Mouse (Mus musculus) common myeloid progenitor, adult 5-6 weeks (primary cell): ENCODE measurements around the gene Tox4. TPM values are rescaled to one million over a fixed set of nuclear protein-coding genes. Genes with fewer than 3 reads are reported as not detected.
A peak's percentile ranks its signal among the peaks of the same experiment; 100 is the strongest.
"Not testable (repeated sequence)": the region's sequence is repeated elsewhere in the genome, so short reads cannot be mapped to it uniquely, and the experiment has no call there.

Experiments
- ATAC-seq: replicated peaks from 2 replicates; pipeline ENCODE4 v1.8.0; 2016; ENCODE audit warnings: low read depth, mild to moderate bottlenecking, moderate TSS enrichment, inconsistent platforms; ENCODE audit not compliant: poor library complexity, severe bottlenecking
- total RNA-seq: library from RNA; stranded (forward); fragments of 200-1000, 187-1606 nt; gene quantifications from 2 replicates; pipeline ENCODE4 v1.2.3, GENCODE M21; 2017

The Tox4 gene
- total RNA-seq = 42.2 and 42.7 TPM in 2 replicates

DNA sequence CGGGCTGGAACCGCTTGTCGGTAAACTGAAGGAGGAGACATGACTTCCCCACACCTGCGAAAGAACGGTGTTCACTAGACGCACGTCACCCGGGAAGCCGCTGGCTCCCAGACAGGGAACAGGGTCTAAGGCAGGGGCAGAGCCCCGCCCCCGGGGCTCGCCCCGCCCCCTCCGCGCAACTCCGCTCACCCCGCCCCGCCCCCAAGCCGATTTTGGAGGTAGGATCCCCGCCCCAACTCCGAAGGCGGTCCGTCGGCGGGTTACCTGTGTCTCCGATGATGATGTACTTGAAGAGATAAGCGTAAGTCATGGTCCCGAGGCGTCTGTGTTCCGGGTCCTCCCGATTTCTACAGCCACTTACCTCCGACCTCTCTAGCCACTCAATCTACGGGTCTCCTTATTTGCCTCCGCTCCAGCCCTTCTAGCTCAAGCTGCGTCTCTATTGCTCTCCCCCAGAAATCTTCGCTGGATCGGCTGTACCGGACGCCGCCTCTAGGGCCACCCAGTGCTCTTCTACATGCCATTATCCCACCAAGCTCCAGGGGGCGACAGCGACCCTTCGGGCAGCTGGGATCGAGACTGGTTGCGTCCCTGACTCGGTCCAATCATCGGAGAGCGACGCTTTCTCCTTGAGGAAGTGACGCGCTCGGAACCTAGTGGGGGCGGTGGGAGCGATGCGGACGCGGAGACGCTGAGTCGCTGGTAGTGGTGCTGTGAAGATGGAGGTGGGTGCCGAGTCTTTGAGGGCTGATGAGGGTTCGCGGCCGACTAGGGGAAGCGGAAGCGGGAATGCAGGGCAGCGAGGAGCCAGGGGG, at the start of gene Tox4, which contains the start of gene Rab2b:
Gene Tox4, plus strand, starts transcription at position 215 of the 815 bp plus-strand sequence.
Gene Rab2b, minus strand, starts transcription at position 614 of the 815 bp plus-strand sequence.
- peak; percentile 97 for ATAC-seq

DNA sequence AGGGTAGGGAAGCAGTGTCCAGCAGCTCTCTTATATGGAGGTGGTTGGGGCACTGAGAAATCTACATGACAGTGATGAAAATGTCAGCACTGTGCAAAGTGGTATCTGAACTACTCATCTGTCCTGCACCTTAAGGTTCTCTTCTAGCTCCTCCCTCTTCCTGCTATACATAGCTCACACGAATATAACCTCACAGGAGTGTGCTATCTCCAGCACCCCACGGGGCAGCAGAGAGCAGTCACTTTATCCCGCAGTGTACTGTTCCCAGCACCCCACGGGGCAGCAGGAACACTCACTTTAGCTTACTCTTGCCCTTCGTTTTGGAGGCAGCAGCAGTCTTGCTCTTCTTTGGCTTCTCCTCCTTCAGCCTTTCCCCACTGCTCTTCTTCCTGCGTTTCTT, 46.7 kb upstream of the Tox4 start:
- no peak for ATAC-seq

DNA sequence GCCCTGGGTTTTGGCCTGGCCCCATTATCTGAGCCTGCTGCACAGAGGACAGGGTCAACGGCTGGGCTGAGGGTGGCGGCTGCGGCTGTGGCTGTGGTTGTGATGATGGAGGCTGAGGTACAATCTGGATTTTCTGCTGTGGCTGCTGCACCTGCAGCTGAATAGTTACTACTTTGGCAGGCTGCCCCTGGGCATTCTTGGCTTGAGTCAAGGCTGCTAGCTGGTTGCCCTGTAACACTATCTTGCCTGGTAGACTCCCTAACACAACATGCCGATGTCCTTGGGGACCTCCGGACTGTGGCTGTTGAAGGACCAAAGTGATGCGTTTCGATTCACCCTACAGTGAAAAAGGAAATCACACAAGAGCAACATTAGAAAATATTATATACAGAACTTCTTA, 43.8 kb upstream of the Tox4 start:
- no peak for ATAC-seq

- ATAC-seq = no peak
Measured at GRCm38 (mm10) chr14:52236216-52236615, 42.7 kb upstream of the Tox4 start.

- peak; percentile 100 for ATAC-seq
Measured at GRCm38 (mm10) chr14:52244041-52244689, 34.8 kb upstream of the Tox4 start.

GRCm38 (mm10) chr14:52244690-52245042, 34.3 kb upstream of the Tox4 start:
- ATAC-seq = no peak; the same call in 1 of the 2 replicates

GRCm38 (mm10) chr14:52246129-52246528, 32.8 kb upstream of the Tox4 start:
- ATAC-seq = no peak

DNA sequence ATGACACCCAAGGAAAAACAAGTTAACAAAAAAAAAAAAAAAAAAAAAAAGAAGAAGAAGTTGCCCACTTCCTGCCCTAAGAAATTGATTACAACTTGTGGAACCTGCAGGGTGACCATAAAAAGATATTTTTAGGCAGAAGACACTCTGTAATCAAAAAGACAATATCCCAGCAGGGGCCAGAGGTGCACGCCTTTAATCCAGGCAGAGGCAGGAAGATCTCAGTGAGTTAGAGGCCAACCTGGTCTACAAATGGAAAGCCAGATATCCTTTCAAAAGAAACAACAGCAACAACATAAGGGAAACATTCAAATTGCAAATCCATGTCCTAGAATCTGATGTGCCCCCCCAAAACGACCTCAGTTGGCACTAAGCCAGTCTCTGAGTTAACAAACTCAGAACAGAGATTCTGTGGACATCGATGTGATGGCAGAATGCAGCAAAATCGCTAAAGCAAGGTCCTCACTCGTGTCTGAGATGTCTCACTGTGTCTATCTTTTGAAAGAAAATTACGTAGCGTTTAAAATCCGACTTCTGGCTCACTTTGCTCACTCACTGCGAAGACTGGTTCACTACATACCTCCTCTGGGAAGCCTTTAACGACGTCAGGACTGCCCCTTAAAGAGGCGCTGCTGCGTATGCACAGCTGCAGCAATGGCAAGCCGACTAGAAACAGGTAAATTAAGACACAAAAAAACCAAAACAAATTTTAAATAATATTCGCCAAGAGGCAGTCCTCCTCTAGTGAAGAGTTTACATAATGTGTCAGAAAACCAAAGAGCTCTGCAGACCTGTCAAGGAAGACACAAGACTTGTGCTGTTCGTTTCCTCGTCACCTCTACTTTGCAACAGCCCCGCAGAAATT, 22.4 kb upstream of the Tox4 start:
- ATAC-seq = no peak

- ATAC-seq = peak; percentile 99
Measured at GRCm38 (mm10) chr14:52257484-52258213, 21.3 kb upstream of the Tox4 start, which contains the start of gene Chd8. Gene Chd8, minus strand, starts transcription at chr14:52257780.

DNA sequence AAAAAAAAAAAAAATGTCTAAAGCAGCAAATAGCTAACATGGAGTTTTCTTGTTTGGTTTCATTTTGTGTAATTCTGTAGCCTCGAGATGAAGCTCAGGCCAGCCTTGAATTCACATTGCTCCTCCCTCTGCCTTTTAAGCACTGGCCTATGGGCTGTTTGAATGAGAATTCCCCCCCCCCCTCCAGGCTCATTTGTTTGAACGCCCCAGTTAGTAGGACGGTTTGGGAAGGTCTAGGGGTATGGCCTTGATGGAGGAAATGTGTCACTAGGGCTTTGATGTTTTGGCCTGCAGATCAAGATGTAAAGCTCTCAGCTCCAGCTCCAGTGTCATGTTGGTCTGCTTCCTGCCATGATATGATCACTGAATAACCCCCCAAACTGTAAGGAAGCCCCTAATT, 6.2 kb upstream of the Tox4 start:
- ATAC-seq = no peak

DNA sequence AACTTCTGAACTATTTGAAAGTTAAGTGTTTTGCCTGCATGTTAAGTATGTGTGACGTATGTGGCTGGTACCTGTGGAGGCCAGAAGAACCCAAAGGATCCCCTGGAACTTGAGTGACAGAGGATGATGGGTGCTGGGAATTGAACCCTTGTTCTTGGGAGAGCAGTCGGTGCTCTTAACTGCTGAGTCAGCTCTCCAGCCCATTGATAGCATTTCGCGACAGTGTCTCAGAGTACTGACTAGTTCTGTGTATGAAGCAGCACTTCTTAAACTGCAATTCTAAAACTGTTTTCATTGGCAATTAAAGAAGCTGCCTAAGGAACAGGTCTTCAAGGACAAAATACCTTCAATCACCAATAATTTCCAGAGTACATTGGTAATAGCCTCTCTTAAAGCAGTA, 1.7 kb upstream of the Tox4 start:
- ATAC-seq = no peak

- peak; percentile 6; the same call in 1 of the 2 replicates for ATAC-seq
Measured at GRCm38 (mm10) chr14:52279747-52280120, 788 bp downstream of the Tox4 start.

DNA sequence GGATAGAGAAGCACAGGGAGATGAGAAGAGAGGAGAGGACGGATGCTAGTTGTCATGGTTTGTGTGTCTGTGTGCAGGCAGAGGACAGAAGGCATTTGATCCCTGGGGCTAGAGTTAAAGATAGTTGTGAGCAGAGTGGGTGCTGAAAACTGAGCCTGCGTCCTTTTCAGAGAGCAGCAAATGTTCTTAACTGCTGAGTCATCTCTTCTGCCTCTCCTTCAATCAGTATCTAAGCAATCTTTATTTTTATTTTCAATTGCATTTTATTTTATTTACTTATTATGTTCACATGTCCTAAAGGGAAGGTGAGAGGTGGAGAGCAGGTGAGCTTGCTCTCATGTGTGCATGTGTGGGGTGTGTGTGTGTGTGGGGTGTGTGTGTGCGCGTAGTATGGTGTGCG, 4.7 kb downstream of the Tox4 start:
- no peak for ATAC-seq

GRCm38 (mm10) chr14:52284191-52284590, 5.2 kb downstream of the Tox4 start:
- ATAC-seq = no peak

GRCm38 (mm10) chr14:52295558-52296264, 16.8 kb downstream of the Tox4 start:
- ATAC-seq = peak; percentile 79

- ATAC-seq = not testable (repeated sequence)
Measured at GRCm38 (mm10) chr14:52303517-52303916, 24.6 kb downstream of the Tox4 start.

DNA sequence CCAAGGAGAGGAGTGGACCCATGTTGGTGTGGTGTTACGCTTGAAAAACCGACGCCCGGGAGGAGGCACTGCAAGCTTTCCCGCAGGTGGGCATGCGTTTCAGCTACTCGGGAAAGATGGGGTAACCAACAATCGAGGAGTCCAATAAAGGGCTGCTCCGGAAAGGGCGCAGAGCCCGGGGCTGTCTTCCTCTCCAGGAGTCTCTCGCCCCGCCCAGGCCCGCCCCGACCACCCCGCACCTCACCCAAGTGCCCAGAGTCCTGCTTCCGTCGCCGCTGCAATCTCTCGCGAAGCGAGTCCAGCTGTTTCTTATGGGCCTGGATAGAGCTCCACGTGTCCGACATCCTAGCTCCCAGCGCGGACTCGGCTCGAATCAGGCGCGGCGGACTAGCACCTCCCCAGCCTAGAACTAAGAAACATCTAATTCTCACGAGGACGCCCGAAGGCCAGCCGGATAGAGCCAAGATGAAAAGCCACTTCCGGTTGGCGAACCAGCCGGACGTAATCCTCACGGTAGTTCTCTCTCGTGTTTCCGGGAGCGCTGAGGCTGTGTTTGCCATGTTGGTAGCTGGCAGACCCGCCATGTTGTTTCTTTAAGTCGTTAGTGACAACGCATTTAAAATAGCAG, 25.8 kb downstream of the Tox4 start, which contains the start of gene Mettl3:
Gene Mettl3, minus strand, starts transcription at position 485 of the 628 bp plus-strand sequence.
- peak; percentile 95 for ATAC-seq

- no peak for ATAC-seq
Measured at GRCm38 (mm10) chr14:52306100-52306499, 27.2 kb downstream of the Tox4 start.

DNA sequence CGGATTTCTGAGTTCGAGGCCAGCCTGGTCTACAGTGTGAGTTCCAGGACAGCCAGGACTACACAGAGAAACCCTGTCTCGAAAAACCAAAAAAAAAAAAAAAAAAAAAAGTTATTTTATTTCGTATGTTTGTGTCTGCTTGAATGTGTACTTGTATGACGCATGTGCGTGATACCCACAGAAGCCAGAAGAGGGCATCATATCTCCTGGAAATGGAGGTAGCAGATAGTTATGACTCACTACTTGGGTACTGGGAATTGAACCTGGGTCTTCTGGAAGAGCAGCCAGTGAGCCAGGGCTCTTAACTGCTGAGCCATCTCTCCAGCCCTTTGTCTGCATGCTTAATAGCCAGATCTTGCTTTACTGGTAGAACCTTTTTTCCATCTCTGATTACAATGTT, 31.4 kb downstream of the Tox4 start:
- ATAC-seq = not testable (repeated sequence)
